In the genomic region with DNA sequence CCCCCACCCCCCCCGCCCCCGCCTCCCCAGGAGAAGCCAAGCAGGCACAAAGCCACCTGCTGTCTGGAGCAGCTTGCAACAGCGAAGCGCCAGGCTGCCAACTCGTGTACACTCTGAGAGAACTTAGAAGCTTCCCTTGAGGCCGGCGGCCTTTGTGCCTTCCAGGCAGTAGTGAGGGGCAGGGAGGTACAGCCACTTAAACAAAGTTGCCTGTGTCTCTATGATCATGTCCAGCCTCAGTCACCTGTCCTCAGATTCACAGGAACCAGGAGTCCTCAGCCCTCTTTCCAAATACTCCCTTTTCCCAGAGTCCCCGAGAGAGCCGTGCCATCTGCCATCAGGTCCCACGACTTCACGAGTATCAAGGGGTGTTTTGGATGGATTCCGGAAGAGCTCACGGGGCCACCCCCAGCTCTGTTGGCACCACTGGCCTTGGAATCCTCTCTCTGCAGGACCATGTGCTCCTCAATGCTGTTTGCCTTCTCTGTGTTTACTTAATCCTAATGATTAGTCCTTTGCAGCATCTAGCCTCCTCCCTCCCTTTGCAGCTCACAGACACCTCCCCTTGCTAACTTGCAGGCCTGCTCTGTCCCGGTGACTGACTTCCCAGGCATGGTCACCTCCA, we compare ENCODE assay signal across 9 mouse cellular contexts. TPM values are rescaled to one million over a fixed set of nuclear protein-coding genes. Genes with fewer than 3 reads are reported as not detected.
DNase-seq lines count a peak whose midpoint lies in the region; ATAC-seq lines count a peak whose summit lies in the region.
"Had no signal": no experiment of that assay in that cellular context is flagged by ENCODE, and none has a peak within 500 bp of the region (broad histone marks: within the 10 kb centered on the region; RNA-seq: fewer than 3 reads in every experiment).

No protein-coding gene starts in this region.

- H3K9ac ChIP-seq in heart, embryonic 12.5 days, result no peak overlapping the region
- H3K9ac ChIP-seq in forebrain, embryonic 16.5 days (replicated peaks; ENCODE audit: low read depth, low read length), result 0 out of 2 replicates have a peak overlapping the region, but pooled peaks have one; percentile 14
- no peak overlapping the region for H3K9ac ChIP-seq in kidney, embryonic 15.5 days
- H3K9ac ChIP-seq: embryonic facial prominence, embryonic 13.5 days had no signal

- intact Hi-C loops in heart, postnatal 10 days (cut with DNase I), result no loop called here

- 0 out of 2 replicates have a peak, but pooled peaks cover 5% of the 10 kb centered on the region for H3K27me3 ChIP-seq in heart, embryonic 12.5 days (replicated peaks)
- no peaks in the 10 kb centered on the region for H3K27me3 ChIP-seq in forebrain, embryonic 16.5 days (replicated peaks; ENCODE audit: control insufficient read depth, insufficient read depth, low read length)
- no peaks in the 10 kb centered on the region for H3K27me3 ChIP-seq in kidney, embryonic 15.5 days
- H3K27me3 ChIP-seq: embryonic facial prominence, embryonic 13.5 days had no signal

- ATAC-seq in heart, embryonic 12.5 days (ENCODE audit: insufficient number of reproducible peaks, low FRiP score), result no peak
- peak; percentile 78 for ATAC-seq in forebrain, embryonic 16.5 days
- no peak for ATAC-seq in kidney, embryonic 15.5 days (replicated peaks; ENCODE audit: low FRiP score)

- DNase-seq in heart, postnatal 10 days, result no peak
- DNase-seq in brain, adult 2 months (ENCODE audit: low read depth, low spot score), result peak; percentile 77
- DNase-seq in spleen, postnatal 14 days (ENCODE audit: low spot score in 2 of 2), result no peak
- DNase-seq in testis, postnatal 14 days (ENCODE audit: low spot score), result no peak

- H3K4me3 ChIP-seq in heart, embryonic 12.5 days, result no peak overlapping the region
- no peak overlapping the region for H3K4me3 ChIP-seq in forebrain, embryonic 16.5 days (replicated peaks; ENCODE audit: low read length)
- H3K4me3 ChIP-seq in macrophage (ENCODE audit: inconsistent target), result no peak overlapping the region
- H3K4me3 ChIP-seq in kidney, embryonic 15.5 days (replicated peaks), result no peak overlapping the region
- H3K4me3 ChIP-seq: embryonic facial prominence, embryonic 13.5 days had no signal

- WGBS in heart, embryonic 12.5 days, result 21% methylated on average over 14 of the region's 14 CpGs
- 15% methylated on average over 13 of the region's 14 CpGs for WGBS in forebrain, embryonic 16.5 days
- WGBS in macrophage (ENCODE audit: missing documents), result 78% methylated on average over 12 of the region's 14 CpGs
- 48% methylated on average over 14 of the region's 14 CpGs for WGBS in kidney, embryonic 15.5 days

- H3K4me1 ChIP-seq in heart, embryonic 12.5 days (replicated peaks), result peaks cover 10% of the 10 kb centered on the region
- peaks cover 15% of the 10 kb centered on the region for H3K4me1 ChIP-seq in forebrain, embryonic 16.5 days (replicated peaks; ENCODE audit: control insufficient read depth, insufficient read depth, low read length)
- H3K4me1 ChIP-seq in kidney, embryonic 15.5 days, result 0 out of 2 replicates have a peak, but pooled peaks cover 4% of the 10 kb centered on the region

- H3K4me2 ChIP-seq in heart, embryonic 12.5 days, result peak overlapping the region; percentile 29; the same call in 1 of the 2 replicates
- no peak overlapping the region for H3K4me2 ChIP-seq in forebrain, embryonic 16.5 days (ENCODE audit: low read length)
- no peak overlapping the region for H3K4me2 ChIP-seq in kidney, embryonic 15.5 days
- H3K4me2 ChIP-seq: embryonic facial prominence, embryonic 13.5 days had no signal

- no peaks in the 10 kb centered on the region for H3K9me3 ChIP-seq in heart, embryonic 12.5 days (replicated peaks)
- H3K9me3 ChIP-seq in forebrain, embryonic 16.5 days (ENCODE audit: control insufficient read depth, low read length), result no peaks in the 10 kb centered on the region
- H3K9me3 ChIP-seq in kidney, embryonic 15.5 days (replicated peaks), result no peaks in the 10 kb centered on the region
- H3K9me3 ChIP-seq: embryonic facial prominence, embryonic 13.5 days had no signal

- no peaks in the 10 kb centered on the region for H3K79me2 ChIP-seq in macrophage (ENCODE audit: inconsistent target)

- H3K27ac ChIP-seq in heart, embryonic 12.5 days (ENCODE audit: poor library complexity, severe bottlenecking), result no peak overlapping the region
- peak overlapping the region; percentile 76 for H3K27ac ChIP-seq in forebrain, embryonic 16.5 days (ENCODE audit: low read length)
- peak overlapping the region; percentile 65 for H3K27ac ChIP-seq in macrophage
- H3K27ac ChIP-seq in kidney, embryonic 15.5 days, result no peak overlapping the region
- H3K27ac ChIP-seq: embryonic facial prominence, embryonic 13.5 days had no signal

- no peaks in the 10 kb centered on the region for H3K36me3 ChIP-seq in heart, embryonic 12.5 days
- no peaks in the 10 kb centered on the region for H3K36me3 ChIP-seq in forebrain, embryonic 16.5 days (ENCODE audit: control insufficient read depth, insufficient read depth)
- H3K36me3 ChIP-seq in macrophage (ENCODE audit: inconsistent target), result no peaks in the 10 kb centered on the region
- H3K36me3 ChIP-seq in kidney, embryonic 15.5 days, result no peaks in the 10 kb centered on the region
- H3K36me3 ChIP-seq: embryonic facial prominence, embryonic 13.5 days had no signal

RNA-seq across cellular contexts. Expression of a gene that starts 38.4 kb away (rescaled TPM):
- 5.3 and 6.2 TPM in 2 replicates for polyA plus RNA-seq in heart, embryonic 12.5 days (2016; fragmentation: Nextera tagmentation; extraction: Ambion mirVana)
- 10 to 100 TPM; 12.1 to 12.7 TPM for total RNA-seq in heart, postnatal 10 days (2021)
- 163 and 168 TPM in 2 replicates for polyA plus RNA-seq in forebrain, embryonic 16.5 days (2015; fragmentation: Nextera tagmentation; extraction: Ambion mirVana)
- total RNA-seq in macrophage (2018; cell fraction: chromatin; rRNA removed), result 10 to 100 TPM in 8 of 26 experiments, 1 to 10 TPM in 14, under 1 TPM in 4; 0.61 to 14.7 (median 4.2) TPM
- total RNA-seq in macrophage (2018; cell fraction: cytosol; rRNA removed), result 1 to 10 TPM in 13 of 26 experiments, under 1 TPM in 13; 0.09 to 3.8 (median 1.4) TPM
- total RNA-seq in macrophage (2018; cell fraction: nucleus; rRNA removed), result 10 to 100 TPM in 2 of 26 experiments, 1 to 10 TPM in 19, under 1 TPM in 5; 0.29 to 16.9 (median 2.9) TPM
- polyA plus RNA-seq in macrophage (2018), result 0.75 to 3.4 TPM (median 1.9 TPM) in 3 replicates
- polyA plus RNA-seq in kidney, embryonic 15.5 days (2015; fragmentation: Nextera tagmentation; extraction: Ambion mirVana), result 6.0 and 6.9 TPM in 2 replicates

Comparison
In these comparisons a context has a peak if more than half of its experiments do, and no peak if none do; other contexts are left out.
1. H3K27ac ChIP-seq: peak in forebrain, embryonic 16.5 days (single experiment) and macrophage (single experiment); none in heart, embryonic 12.5 days (single experiment) and kidney, embryonic 15.5 days (single experiment).
2. RNA of a gene that starts 38.4 kb away (polyA plus RNA-seq): 163 to 168 TPM in forebrain, embryonic 16.5 days; 6.0 to 6.9 TPM in kidney, embryonic 15.5 days, 5.3 to 6.2 TPM in heart, embryonic 12.5 days and 0.75 to 3.4 TPM in macrophage; every median in the first group is over 10 times any median in the second.